Mouse (Mus musculus) regulatory T cell (primary cell): ENCODE data around the gene Svs4.
"Not testable (repeated sequence)": the region's sequence is repeated elsewhere in the genome, so short reads cannot be mapped to it uniquely, and the experiment has no call there.

Experiments
- in situ Hi-C: fragments of 300-600 bp; cut with MboI, MseI; formaldehyde crosslinking; loops from one replicate; pipeline ENCODE4 v1.15.1; 2025; ENCODE audit warnings: high pct_unique_total_duplicates

Svs4 gene

GRCm38 (mm10) chr2:164278359-164278758 is at the start of gene Svs4:
Gene Svs4, minus strand, starts transcription at chr2:164278459.
- in situ Hi-C loops = no loop called here

- in situ Hi-C loops = no loop called here
Observed at GRCm38 (mm10) chr2:164320983-164321382, 42.7 kb upstream of the Svs4 start.

- in situ Hi-C loops = not testable (repeated sequence)
Observed at GRCm38 (mm10) chr2:164316451-164316850, 38.2 kb upstream of the Svs4 start, which contains the start of gene Svs6. Gene Svs6, plus strand, starts transcription at chr2:164316751.

GRCm38 (mm10) chr2:164315460-164315859 is 37.2 kb upstream of the Svs4 start:
- in situ Hi-C loops = not testable (repeated sequence)

GRCm38 (mm10) chr2:164312599-164312998 is 34.3 kb upstream of the Svs4 start:
- in situ Hi-C loops = no loop called here

- in situ Hi-C loops = loop anchor here (10.0 kb wide), 1 partner anchor 1836 kb away; no protein-coding TSS in a partner anchor
Observed at GRCm38 (mm10) chr2:164288968-164289367, 10.7 kb upstream of the Svs4 start, which contains the start of gene Svs3a. Gene Svs3a, plus strand, starts transcription at chr2:164289268.

GRCm38 (mm10) chr2:164256540-164256939 is 21.7 kb downstream of the Svs4 start, which contains the start of gene Svs3b:
Gene Svs3b, minus strand, starts transcription at chr2:164256640.
- in situ Hi-C loops = not testable (repeated sequence)

- in situ Hi-C loops = no loop called here
Observed at GRCm38 (mm10) chr2:164238366-164238765, 39.9 kb downstream of the Svs4 start, which contains the start of gene Svs2. Gene Svs2, minus strand, starts transcription at chr2:164238466.

GRCm38 (mm10) chr2:164232671-164233070 is 45.6 kb downstream of the Svs4 start:
- in situ Hi-C loops = no loop called here

- in situ Hi-C loops = no loop called here
Observed at GRCm38 (mm10) chr2:164228361-164229070, 49.7 kb downstream of the Svs4 start.
